Mouse (Mus musculus) lung, adult 2 months (tissue): Measurements from ENCODE around the gene Phb2.

Experiments used
- CTCF ChIP-seq: fragments of 200-500 bp; IDR thresholded peaks from 2 replicates; pipeline ENCODE4 v1.5.1; 2011; ENCODE audit warnings: mild to moderate bottlenecking, low read length, control low read depth; ENCODE audit not compliant: insufficient read depth
- POLR2A ChIP-seq: fragments of 200-500 bp; IDR thresholded peaks from 2 replicates; pipeline ENCODE4 v1.6.1; 2011; ENCODE audit warnings: low read depth, mild to moderate bottlenecking, control low read depth, low read length, borderline replicate concordance; ENCODE audit errors: extremely low read depth

DNA sequence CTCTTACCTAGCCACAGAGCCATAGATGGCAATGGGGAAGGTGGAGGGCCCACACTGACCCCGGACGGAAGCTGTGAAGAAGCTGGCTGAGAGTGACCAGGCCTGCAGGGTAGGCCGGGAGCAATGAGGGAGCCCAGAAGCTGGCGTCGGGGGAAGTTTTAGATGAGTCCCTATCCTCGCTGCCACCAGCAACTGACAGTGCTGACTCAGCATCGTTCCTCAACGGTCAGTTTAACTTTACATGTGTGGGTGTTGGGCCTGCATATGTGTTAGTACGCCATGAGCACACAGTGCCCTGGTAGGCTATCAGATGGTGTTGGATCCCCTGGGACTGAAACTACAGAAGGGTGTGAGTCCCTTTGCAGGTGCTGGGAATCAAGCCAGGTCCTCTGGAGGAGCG lies 12.3 kb downstream of the Phb2 start:
- TF ChIP-seq CTCF, result no peak
- TF ChIP-seq POLR2A, result no peak
